Mouse (Mus musculus) olfactory bulb, adult 2 months (tissue): ENCODE measurements around the gene Matn1. TPM values are rescaled to one million over a fixed set of nuclear protein-coding genes. Genes with fewer than 3 reads are reported as not detected.

Source experiments
- H3K27ac ChIP-seq: fragments of 200-500 bp; 2 replicates; pipeline ENCODE4 v1.5.1; 2012; ENCODE audit warnings: low read depth, low read length; ENCODE audit not compliant: insufficient read depth
- H3K4me1 ChIP-seq: fragments of 200-500 bp; 2 replicates; pipeline ENCODE4 v1.6.1; 2012; ENCODE audit warnings: low read length; ENCODE audit not compliant: control insufficient read depth, insufficient read depth
- H3K4me3 ChIP-seq: fragments of 200-500 bp; 2 replicates; pipeline ENCODE4 v1.5.1; 2012; ENCODE audit warnings: mild to moderate bottlenecking, low read depth, low read length, moderate library complexity; ENCODE audit not compliant: insufficient read depth
- CTCF ChIP-seq: fragments of 200-500 bp; IDR thresholded peaks from 2 replicates; pipeline ENCODE4 v1.5.1; 2012; ENCODE audit warnings: low read depth, mild to moderate bottlenecking, low read length, moderate library complexity; ENCODE audit not compliant: insufficient read depth
- POLR2A ChIP-seq: fragments of 200-500 bp; IDR thresholded peaks from 2 replicates; pipeline ENCODE4 v1.6.1; 2012; ENCODE audit warnings: mild to moderate bottlenecking, low read depth, low read length, moderate library complexity; ENCODE audit not compliant: insufficient read depth
- WGBS: fragments of 180-500 bp; shearing (Covaris S2); methylation state at CpG from one replicate; pipeline ENCODE4 v1.1.7; 2018; 5-methylcytosine and 5-hydroxymethylcytosine counted together
- polyA plus RNA-seq: library from polyadenylated mRNA; stranded (reverse); fragments of >200 nt; gene quantifications from 2 replicates; pipeline ENCODE4 v1.2.4, GENCODE M21; 2012; ENCODE audit warnings: low replicate concordance; ENCODE audit not compliant: missing spikeins, insufficient read depth, insufficient read length

Matn1 gene
- polyA plus RNA-seq, 1 experiment = not detected

GRCm38 (mm10) chr4:130926274-130926673, 17.9 kb upstream of the Matn1 start:
- WGBS = 72% methylated on average over 6 of the region's 6 CpGs

DNA sequence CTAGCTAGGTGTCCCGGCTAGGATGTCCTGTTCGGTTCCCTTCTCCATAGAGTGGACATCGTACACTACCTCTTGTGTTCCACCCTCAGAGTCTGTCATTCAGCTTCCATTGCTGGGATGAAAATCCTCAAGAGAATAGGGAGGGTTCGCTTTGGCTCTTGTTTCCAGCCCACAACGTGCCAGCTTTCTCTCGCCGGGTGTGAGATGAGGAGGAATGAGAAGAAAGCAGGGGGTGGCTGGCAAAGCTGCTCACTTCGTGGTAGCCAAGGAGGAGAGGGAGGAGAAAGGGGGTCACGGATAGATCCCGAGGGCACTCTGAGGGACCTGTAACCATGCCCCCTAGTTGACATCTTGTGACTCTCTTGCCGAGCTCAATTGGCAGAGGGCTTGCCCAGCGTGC, 16.4 kb upstream of the Matn1 start:
- Histone ChIP-seq H3K4me1 (no peaks in the 10 kb centered on the region), H3K27ac (no peak overlapping the region), H3K4me3 (no peak overlapping the region)
- 69% methylated on average over 12 of the region's 12 CpGs for WGBS
- TF ChIP-seq CTCF (no peak), POLR2A (no peak)

More at GRCm38 (mm10) chr4:130926274-130926673, 17.9 kb upstream of the Matn1 start:
- peaks cover 4% of the 10 kb centered on the region for H3K4me1 ChIP-seq
- H3K4me3 ChIP-seq = no peak overlapping the region
- no peak for TF ChIP-seq POLR2A
- TF ChIP-seq CTCF = no peak
- H3K27ac ChIP-seq = no peak overlapping the region

GRCm38 (mm10) chr4:130942644-130943043, 1.5 kb upstream of the Matn1 start:
- Histone ChIP-seq H3K4me3 (no peak overlapping the region), H3K27ac (no peak overlapping the region), H3K4me1 (no peaks in the 10 kb centered on the region)
- WGBS = 60% methylated on average over 14 of the region's 14 CpGs
- TF ChIP-seq POLR2A (no peak), CTCF (no peak)

GRCm38 (mm10) chr4:130944779-130945178, 594 bp downstream of the Matn1 start:
- Histone ChIP-seq H3K27ac (no peak overlapping the region), H3K4me1 (no peaks in the 10 kb centered on the region), H3K4me3 (no peak overlapping the region)
- WGBS = 92% methylated on average over 7 of the region's 7 CpGs
- TF ChIP-seq POLR2A = no peak
- no peak for TF ChIP-seq CTCF

DNA sequence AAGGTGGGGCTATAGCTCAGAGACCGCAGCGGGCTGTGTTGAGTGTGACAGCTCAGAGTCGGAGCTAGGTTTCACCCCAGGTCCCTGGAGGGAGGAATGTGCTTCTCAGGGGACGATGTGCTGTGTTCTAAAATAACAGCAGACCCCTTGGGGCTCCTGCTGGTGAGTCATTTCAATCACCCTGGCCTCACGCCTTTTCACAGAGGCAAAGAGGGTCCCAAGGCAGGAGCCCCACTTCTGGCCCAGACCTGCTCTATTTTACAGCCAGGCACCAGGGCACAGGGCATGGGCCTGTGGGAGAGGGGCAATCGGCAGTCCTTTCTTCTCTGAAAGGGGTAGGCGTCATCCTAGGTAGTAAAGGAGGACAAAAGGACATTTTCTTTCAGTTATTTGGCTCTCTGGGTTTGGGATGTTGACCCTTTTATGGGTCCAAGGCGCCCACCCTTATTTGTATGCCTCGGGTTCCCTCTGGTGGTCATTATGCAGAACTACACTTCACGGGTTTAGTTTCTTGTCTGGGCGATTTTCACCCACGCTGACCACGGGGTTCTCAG, 3.0 kb downstream of the Matn1 start:
- Histone ChIP-seq H3K4me1 (no peaks in the 10 kb centered on the region), H3K4me3 (no peak overlapping the region), H3K27ac (no peak overlapping the region)
- 26% methylated on average over 13 of the region's 13 CpGs for whole genome bisulfite sequencing
- TF ChIP-seq CTCF = no peak; the same call in none of the 2 replicates

DNA sequence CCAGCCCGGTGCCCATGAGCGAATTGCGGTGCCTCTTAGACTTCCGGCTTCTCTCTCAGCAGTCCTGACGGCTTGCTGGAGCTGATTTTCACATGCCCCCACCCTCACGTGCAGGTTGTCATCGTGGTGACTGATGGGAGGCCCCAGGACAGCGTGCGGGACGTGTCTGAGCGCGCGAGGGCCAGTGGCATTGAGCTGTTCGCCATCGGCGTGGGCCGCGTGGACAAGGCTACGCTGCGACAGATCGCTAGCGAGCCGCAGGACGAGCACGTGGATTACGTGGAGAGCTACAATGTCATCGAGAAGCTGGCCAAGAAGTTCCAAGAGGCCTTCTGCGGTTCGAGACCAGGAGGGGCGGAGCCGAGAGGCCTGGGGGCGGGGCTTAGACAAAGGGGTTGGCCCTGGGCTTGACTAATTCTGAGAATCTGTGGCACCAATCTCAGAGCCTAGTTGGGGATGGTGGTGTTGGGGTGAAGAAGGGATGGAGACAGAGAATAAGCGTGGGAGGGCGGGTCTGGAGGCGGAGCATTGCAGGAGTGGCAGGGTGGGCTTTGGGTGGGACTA, 5.7 kb downstream of the Matn1 start:
- Histone ChIP-seq H3K4me3 (no peak overlapping the region), H3K27ac (no peak overlapping the region), H3K4me1 (no peaks in the 10 kb centered on the region)
- no peak for TF ChIP-seq CTCF
- no peak for TF ChIP-seq POLR2A
- 86% methylated on average over 35 of the region's 35 CpGs for WGBS

GRCm38 (mm10) chr4:130952531-130952930, 8.3 kb downstream of the Matn1 start:
- no peak for TF ChIP-seq POLR2A
- TF ChIP-seq CTCF = peak; percentile 39; the same call in 1 of the 2 replicates
- no peak overlapping the region for H3K27ac ChIP-seq
- 50% methylated on average over 17 of the region's 17 CpGs for WGBS
- H3K4me3 ChIP-seq = no peak overlapping the region
- H3K4me1 ChIP-seq = no peaks in the 10 kb centered on the region

DNA sequence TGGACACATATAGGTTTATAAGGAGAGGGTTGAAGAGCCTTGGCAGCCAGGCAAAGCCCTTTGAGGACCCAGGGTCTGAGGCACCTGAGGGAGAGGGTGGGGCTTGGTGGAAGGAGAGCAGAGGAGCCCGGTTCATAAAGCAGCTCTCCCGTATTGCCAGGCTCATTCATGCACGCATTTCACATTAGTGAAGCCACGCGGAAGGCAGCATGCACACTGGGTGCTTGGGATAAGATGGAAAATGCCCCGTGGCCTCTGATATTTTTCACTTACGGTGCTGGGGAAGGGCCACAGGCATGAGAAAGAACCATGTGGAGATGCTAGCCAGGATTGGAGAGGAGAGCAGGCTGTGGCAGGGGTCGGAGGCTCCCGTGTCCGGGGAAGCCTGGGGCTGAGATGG, 13.0 kb downstream of the Matn1 start:
- whole genome bisulfite sequencing = 75% methylated on average over 10 of the region's 10 CpGs
- TF ChIP-seq CTCF = no peak
- no peak for TF ChIP-seq POLR2A
- Histone ChIP-seq H3K4me3 (no peak overlapping the region), H3K4me1 (no peaks in the 10 kb centered on the region), H3K27ac (no peak overlapping the region)

DNA sequence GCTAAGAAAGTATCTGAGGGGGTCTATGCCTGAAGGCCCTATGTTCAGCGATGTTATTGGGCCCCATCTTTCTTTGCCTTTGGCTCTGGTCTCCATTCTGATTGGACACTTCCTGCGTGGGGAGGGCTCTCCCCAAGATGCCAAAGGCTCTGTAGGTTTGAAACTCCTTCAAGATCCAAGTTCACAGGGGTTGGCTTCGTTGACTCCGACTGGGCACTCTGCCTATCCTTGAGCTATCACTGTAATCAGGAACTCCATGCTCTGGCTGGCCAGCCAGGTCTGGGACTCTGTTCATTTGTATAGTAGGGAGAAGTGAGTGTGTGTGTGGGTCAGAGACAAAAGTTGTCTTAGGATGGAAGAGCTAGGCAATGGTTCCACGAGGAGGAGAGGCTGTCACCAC, 14.6 kb downstream of the Matn1 start:
- H3K27ac ChIP-seq = no peak overlapping the region
- 81% methylated on average over 5 of the region's 5 CpGs for WGBS
- no peaks in the 10 kb centered on the region for H3K4me1 ChIP-seq
- no peak overlapping the region for H3K4me3 ChIP-seq
- no peak for TF ChIP-seq CTCF
- no peak for TF ChIP-seq POLR2A
